Mouse (Mus musculus) liver, adult 2 months (tissue): Measurements from ENCODE around the gene Enkd1. TPM values are rescaled to one million over a fixed set of nuclear protein-coding genes. Genes with fewer than 3 reads are reported as not detected.

Source experiments
- DNase-seq: peaks from one replicate; pipeline ENCODE4 v3.0.0-alpha.2; 2011; ENCODE audit warnings: low read depth, low spot score; ENCODE audit errors: extremely low read depth
- H3K27ac ChIP-seq: fragments of 200-500 bp; replicated peaks from 2 replicates; pipeline ENCODE4 v1.5.1; 2012; ENCODE audit warnings: low read depth, mild to moderate bottlenecking, control low read depth, inconsistent platforms, low read length; ENCODE audit not compliant: insufficient read depth
- H3K27me3 ChIP-seq: fragments of 200-500 bp; 2 replicates; pipeline ENCODE4 v1.6.1; 2012; ENCODE audit warnings: mild to moderate bottlenecking, moderate library complexity, low read length, inconsistent platforms; ENCODE audit not compliant: control insufficient read depth, insufficient read depth
- H3K36me3 ChIP-seq: fragments of 200-500 bp; 2 replicates; pipeline ENCODE4 v1.6.1; 2012; ENCODE audit warnings: low read length, inconsistent platforms; ENCODE audit not compliant: control insufficient read depth, insufficient read depth
- H3K4me1 ChIP-seq: fragments of 200-500 bp; 2 replicates; pipeline ENCODE4 v1.6.1; 2011; ENCODE audit warnings: low read length; ENCODE audit not compliant: control insufficient read depth, insufficient read depth
- H3K4me3 ChIP-seq: fragments of 200-500 bp; 2 replicates; pipeline ENCODE4 v1.5.1; 2011; ENCODE audit warnings: low read depth, mild to moderate bottlenecking, control low read depth, low read length, moderate library complexity; ENCODE audit not compliant: insufficient read depth
- H3K79me2 ChIP-seq: fragments of 200-500 bp; 2 replicates; pipeline ENCODE4 v1.6.1; 2012; ENCODE audit warnings: inconsistent platforms, mild to moderate bottlenecking, low read length, moderate library complexity; ENCODE audit not compliant: control insufficient read depth, insufficient read depth
- H3K9ac ChIP-seq: fragments of 200-500 bp; 2 replicates; pipeline ENCODE4 v1.6.1; 2012; ENCODE audit warnings: low read depth, mild to moderate bottlenecking, control low read depth, inconsistent platforms, low read length
- CTCF ChIP-seq: fragments of 200-500 bp; IDR thresholded peaks from 2 replicates; pipeline ENCODE4 v1.5.1; 2011; ENCODE audit warnings: low read depth, low read length, control low read depth
- POLR2A ChIP-seq: fragments of 200-500 bp; IDR thresholded peaks from 2 replicates; pipeline ENCODE4 v1.6.1; 2011; ENCODE audit warnings: low read length, control low read depth; ENCODE audit not compliant: insufficient read depth; ENCODE audit errors: extremely low read depth
- WGBS: fragments of 180-500 bp; shearing (Covaris S2); methylation state at CpG from one replicate; pipeline ENCODE4 v1.1.7; 2018; 5-methylcytosine and 5-hydroxymethylcytosine counted together
- polyA plus RNA-seq: library from polyadenylated mRNA; depleted of rRNA; stranded (reverse); fragments of >200 nt; gene quantifications from 2 replicates; pipeline ENCODE4 v1.2.3, GENCODE M21; 2012
- total RNA-seq: library from RNA; depleted of rRNA; stranded (reverse); fragments of >200 nt; gene quantifications from 2 replicates; pipeline ENCODE4 v1.2.3, GENCODE M21; 2014

Enkd1 gene
- total and polyA plus RNA-seq, 2 experiments = 0.62 TPM; not detected in 1

DNA sequence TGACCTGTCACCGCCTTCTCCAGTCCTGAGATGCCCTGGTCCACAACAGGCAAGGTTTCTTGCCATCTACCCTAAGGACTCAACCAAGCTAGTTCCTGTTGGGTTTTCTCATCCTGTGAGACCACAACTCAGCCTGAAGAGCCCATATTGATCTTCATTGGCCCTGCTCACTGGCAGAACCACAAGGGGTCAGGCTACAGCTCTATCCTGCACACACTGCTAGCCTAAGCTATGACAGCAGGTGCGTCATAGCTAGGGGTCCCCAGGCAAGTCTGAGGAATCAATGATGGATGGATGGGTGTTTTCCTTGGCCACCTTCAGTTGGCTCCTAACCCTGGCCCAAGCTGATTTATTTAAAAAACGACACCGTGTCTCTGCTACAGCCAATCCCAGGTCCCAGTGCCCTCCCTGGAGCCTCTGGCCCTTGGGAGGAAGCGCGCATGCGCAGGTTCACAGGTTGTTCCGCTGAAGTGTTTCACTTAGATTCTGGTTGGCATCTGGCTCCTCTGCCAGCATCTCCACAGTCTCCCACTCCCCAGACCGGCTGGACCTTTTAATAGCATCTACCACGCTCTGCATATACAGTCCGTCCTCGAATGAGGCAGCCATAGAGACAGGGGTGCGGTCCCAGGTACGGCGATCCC is 8.4 kb upstream of the Enkd1 start:
- Histone ChIP-seq H3K4me3 (no peak overlapping the region), H3K36me3 (no peaks in the 10 kb centered on the region), H3K4me1 (peaks cover 10% of the 10 kb centered on the region), H3K79me2 (no peaks in the 10 kb centered on the region), H3K27me3 (no peaks in the 10 kb centered on the region), H3K9ac (no peak overlapping the region), H3K27ac (no peak overlapping the region)
- no peak for DNase-seq
- WGBS = 95% methylated on average over 15 of the region's 15 CpGs
- TF ChIP-seq POLR2A (no peak), CTCF (0 out of 2 replicates have a peak, but pooled peaks have one; percentile 10)

DNA sequence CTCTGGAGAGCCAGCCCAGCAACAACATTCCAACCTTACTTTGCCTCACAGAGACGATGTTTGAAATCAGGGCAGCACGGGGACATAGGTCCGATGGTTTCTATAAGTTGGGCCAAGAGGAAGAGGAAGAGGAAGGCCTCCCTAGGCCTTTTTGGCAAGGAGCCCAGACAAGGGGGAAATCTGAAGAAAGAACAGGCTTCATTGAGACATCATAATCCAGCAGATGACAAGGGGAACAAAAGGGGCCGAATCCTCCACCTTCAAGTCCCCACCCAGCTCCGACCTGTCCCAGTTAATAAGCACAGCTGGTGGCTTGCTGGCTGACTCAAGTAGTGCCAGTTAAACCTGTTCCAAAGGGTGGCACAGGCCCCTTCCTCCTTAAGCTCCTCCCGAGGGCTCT is 7.0 kb upstream of the Enkd1 start:
- TF ChIP-seq POLR2A (no peak), CTCF (no peak)
- Histone ChIP-seq H3K27me3 (no peaks in the 10 kb centered on the region), H3K4me1 (peaks cover 8% of the 10 kb centered on the region), H3K9ac (no peak overlapping the region), H3K27ac (0 out of 2 replicates have a peak overlapping the region, but pooled peaks have one; percentile 7), H3K36me3 (no peaks in the 10 kb centered on the region), H3K79me2 (no peaks in the 10 kb centered on the region), H3K4me3 (no peak overlapping the region)
- DNase-seq = peak; percentile 6
- 68% methylated on average over 6 of the region's 6 CpGs for WGBS

DNA sequence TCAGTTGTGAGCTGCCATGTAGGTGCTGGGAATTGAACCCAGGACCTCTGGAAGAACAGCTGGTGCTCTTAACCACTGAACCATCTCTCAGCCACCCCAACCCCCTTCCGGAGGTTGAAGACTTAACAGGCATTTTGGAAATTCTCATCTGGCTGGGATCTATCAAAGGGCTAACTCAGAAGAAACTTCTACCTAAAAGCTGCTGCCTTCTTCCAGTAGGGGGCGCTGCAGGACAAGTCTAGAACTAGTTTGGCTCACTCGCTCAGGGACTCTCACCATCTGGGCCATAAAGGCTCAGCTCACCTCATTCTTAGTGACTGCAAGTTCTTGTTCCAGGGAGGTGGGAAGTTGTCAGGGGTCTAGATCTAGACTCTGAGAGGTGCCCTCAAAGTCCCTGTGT is 6.1 kb upstream of the Enkd1 start:
- no peaks in the 10 kb centered on the region for H3K36me3 ChIP-seq
- no peak overlapping the region for H3K9ac ChIP-seq
- no peaks in the 10 kb centered on the region for H3K4me1 ChIP-seq
- 6% methylated on average over 3 of the region's 3 CpGs for WGBS
- TF ChIP-seq CTCF = peak; percentile 78
- TF ChIP-seq POLR2A = no peak
- no peaks in the 10 kb centered on the region for H3K27me3 ChIP-seq
- no peaks in the 10 kb centered on the region for H3K79me2 ChIP-seq
- peak; percentile 64 for DNase-seq
- no peak overlapping the region for H3K4me3 ChIP-seq
- H3K27ac ChIP-seq = no peak overlapping the region

DNA sequence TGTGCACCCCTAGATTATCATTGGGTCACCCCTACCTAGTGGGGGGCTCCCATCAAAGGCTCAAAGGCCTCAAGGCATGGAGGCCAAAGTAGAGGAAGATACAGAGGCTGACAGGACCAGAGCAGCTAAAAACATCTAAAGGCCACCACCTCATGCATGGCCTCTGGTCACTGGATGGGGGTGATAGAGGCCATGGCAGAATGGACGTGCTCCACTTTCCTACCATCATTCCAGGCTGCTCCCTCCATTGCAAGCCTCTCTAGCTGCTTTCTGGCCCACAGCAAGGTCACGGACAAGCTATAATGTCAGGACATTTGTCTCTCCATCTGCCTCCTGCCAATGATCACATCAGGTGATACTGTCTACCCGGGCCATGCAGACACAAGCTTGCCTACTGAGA is 4.3 kb upstream of the Enkd1 start:
- Histone ChIP-seq H3K79me2 (no peaks in the 10 kb centered on the region), H3K4me3 (no peak overlapping the region), H3K27ac (no peak overlapping the region), H3K36me3 (no peaks in the 10 kb centered on the region), H3K4me1 (peaks cover 3% of the 10 kb centered on the region), H3K9ac (no peak overlapping the region), H3K27me3 (no peaks in the 10 kb centered on the region)
- TF ChIP-seq POLR2A = no peak
- TF ChIP-seq CTCF = no peak
- DNase-seq = no peak
- 89% methylated on average over 3 of the region's 3 CpGs for WGBS

DNA sequence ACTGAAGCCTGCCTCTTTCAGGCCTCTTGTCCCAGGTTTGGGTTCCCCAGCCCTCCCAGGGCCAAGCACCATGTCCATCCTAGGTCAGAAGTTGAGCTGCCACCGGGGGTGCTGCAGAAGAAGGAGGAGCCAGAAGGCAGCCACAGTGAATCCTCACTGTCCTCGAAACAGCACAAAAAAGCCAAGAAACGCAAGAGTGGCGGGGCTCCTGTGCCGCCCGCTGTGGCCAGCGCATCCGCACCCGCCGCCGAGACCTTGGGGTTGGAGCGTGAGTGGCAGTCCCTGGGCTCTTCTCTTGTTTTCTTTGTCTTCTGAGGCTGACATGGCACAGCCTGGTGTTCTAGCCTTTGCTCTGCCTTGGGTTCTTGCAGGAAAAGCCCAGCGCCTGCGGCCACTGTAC is 1.3 kb upstream of the Enkd1 start:
- DNase-seq = no peak
- no peak for TF ChIP-seq POLR2A
- no peak for TF ChIP-seq CTCF
- no peaks in the 10 kb centered on the region for H3K36me3 ChIP-seq
- H3K27ac ChIP-seq = no peak overlapping the region
- peaks cover 3% of the 10 kb centered on the region for H3K4me1 ChIP-seq
- H3K79me2 ChIP-seq = no peaks in the 10 kb centered on the region
- WGBS = 86% methylated on average over 14 of the region's 14 CpGs
- H3K9ac ChIP-seq = no peak overlapping the region
- no peak overlapping the region for H3K4me3 ChIP-seq
- H3K27me3 ChIP-seq = no peaks in the 10 kb centered on the region

DNA sequence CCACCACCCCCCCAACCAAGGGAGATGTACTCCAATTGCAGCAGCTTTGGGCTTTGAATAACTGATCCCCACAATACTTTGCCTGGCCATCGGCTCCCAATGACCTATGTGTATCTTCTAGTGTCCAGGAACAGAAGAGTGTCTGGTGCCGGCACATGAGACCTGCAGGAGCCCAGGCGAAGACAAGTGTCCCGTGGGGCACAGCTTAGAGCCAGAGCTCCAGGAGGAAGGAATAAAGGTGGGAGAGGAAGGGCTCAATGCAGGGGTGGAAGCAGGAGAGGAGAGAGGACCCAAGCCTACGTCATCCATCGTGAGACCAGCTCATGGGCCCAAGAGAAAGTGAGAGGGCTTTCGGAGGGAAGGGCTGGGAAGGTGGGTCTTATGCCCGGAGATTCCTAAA is 665 bp upstream of the Enkd1 start:
- Histone ChIP-seq H3K4me3 (no peak overlapping the region), H3K27ac (no peak overlapping the region), H3K36me3 (no peaks in the 10 kb centered on the region), H3K27me3 (no peaks in the 10 kb centered on the region), H3K4me1 (peaks cover 3% of the 10 kb centered on the region), H3K79me2 (no peaks in the 10 kb centered on the region), H3K9ac (no peak overlapping the region)
- DNase-seq = no peak
- TF ChIP-seq CTCF = no peak
- TF ChIP-seq POLR2A = no peak
- 93% methylated on average over 8 of the region's 8 CpGs for WGBS
